Mouse (Mus musculus): Measurements from ENCODE around the gene Arl8a. TPM values are rescaled to one million over a fixed set of nuclear protein-coding genes. Genes with fewer than 3 reads are reported as not detected.

Gene Arl8a
- 22.7 and 26.0 TPM in 2 replicates for polyA plus RNA-seq (2021; fragmentation: Nextera tagmentation)
- long read RNA-seq, experiment 1, partial matches to known transcripts, result 1 of 13 reads
- long read RNA-seq, experiment 1, other reads (novel, unspliced or antisense), result 12 of 13 reads
- long read RNA-seq, experiment 2, transcript Arl8a-201 (7 exons, 1,713 nt), result major isoform, 44 of 53 reads
- long read RNA-seq, experiment 2, partial matches to known transcripts, result 0 of 53 reads
- long read RNA-seq, experiment 2, other reads (novel, unspliced or antisense), result 6 of 53 reads

GRCm38 (mm10) chr1:135146077-135146945 is at the start of gene Arl8a:
Gene Arl8a, plus strand, starts transcription at chr1:135146824.

GRCm38 (mm10) chr1:135105124-135105523 is 41.5 kb upstream of the Arl8a start, which contains the start of gene Lgr6:
Gene Lgr6, minus strand, starts transcription at chr1:135105276.

GRCm38 (mm10) chr1:135132473-135132872 is 14.2 kb upstream of the Arl8a start, which contains the start of gene Ptpn7:
Gene Ptpn7, plus strand, starts transcription at chr1:135132700.

GRCm38 (mm10) chr1:135167435-135167834 is 20.8 kb downstream of the Arl8a start, which contains the start of gene Gpr37l1:
Gene Gpr37l1, minus strand, starts transcription at chr1:135167681.

Other genes with a start within 250 kb of the Arl8a start
- gene Ppp1r12b, start 190.9 kb upstream of the Arl8a start, polyA plus RNA-seq (2021; fragmentation: Nextera tagmentation), result 9.5 and 13.2 TPM in 2 replicates
- 1.8 and 1.9 TPM in 2 replicates for gene Ube2t, start 184.3 kb upstream of the Arl8a start, polyA plus RNA-seq (2021; fragmentation: Nextera tagmentation)
- 0.77 and 1.4 TPM in 2 replicates for gene Lgr6, start 41.5 kb upstream of the Arl8a start, polyA plus RNA-seq (2021; fragmentation: Nextera tagmentation)
- 0.08 TPM in 1 of 2 replicates, not detected in the other for gene Ptpn7, start 14.1 kb upstream of the Arl8a start, polyA plus RNA-seq (2021; fragmentation: Nextera tagmentation)
- 251 and 272 TPM in 2 replicates for gene Gpr37l1, start 20.9 kb downstream of the Arl8a start, polyA plus RNA-seq (2021; fragmentation: Nextera tagmentation)
- 0.11 TPM in 1 of 2 replicates, not detected in the other for gene Elf3, start 111.7 kb downstream of the Arl8a start, polyA plus RNA-seq (2021; fragmentation: Nextera tagmentation)
- 28.8 and 32.5 TPM in 2 replicates for gene Rnpep, start 137.3 kb downstream of the Arl8a start, polyA plus RNA-seq (2021; fragmentation: Nextera tagmentation)
- gene Timm17a, start 167.0 kb downstream of the Arl8a start, polyA plus RNA-seq (2021; fragmentation: Nextera tagmentation), result 294 and 297 TPM in 2 replicates
- gene Lmod1, start 178.0 kb downstream of the Arl8a start, polyA plus RNA-seq (2021; fragmentation: Nextera tagmentation), result 0.15 and 0.24 TPM in 2 replicates
- gene Shisa4, start 228.4 kb downstream of the Arl8a start, polyA plus RNA-seq (2021; fragmentation: Nextera tagmentation), result 179 and 184 TPM in 2 replicates